Mouse (Mus musculus) lung, postnatal 25 days (tissue): ENCODE results near the gene Rnf217.

ENCODE experiments used
- DNase-seq: peaks from one replicate; pipeline ENCODE4 v3.0.0; 2022; ENCODE audit warnings: low spot score

Rnf217 gene

DNA sequence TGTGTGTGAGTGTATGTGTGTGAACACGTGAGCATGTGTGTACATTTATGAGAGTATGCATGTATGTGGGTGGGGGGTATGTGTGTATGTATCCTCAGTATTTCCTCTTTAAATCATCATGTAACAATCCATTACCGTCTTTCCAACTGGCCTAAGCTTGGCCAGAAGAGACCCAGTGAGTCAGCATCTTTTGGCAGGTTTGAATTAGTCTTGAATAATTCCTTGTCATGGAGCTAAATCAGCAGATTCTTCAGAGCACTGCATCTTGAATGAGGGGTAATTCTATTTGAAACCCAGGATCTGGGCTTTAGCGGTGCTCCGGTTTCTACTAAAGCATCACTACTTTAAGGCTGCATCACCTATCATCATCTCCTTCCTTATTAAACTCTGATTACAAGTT, 55.7 kb downstream of the Rnf217 start:
- no peak for DNase-seq

DNA sequence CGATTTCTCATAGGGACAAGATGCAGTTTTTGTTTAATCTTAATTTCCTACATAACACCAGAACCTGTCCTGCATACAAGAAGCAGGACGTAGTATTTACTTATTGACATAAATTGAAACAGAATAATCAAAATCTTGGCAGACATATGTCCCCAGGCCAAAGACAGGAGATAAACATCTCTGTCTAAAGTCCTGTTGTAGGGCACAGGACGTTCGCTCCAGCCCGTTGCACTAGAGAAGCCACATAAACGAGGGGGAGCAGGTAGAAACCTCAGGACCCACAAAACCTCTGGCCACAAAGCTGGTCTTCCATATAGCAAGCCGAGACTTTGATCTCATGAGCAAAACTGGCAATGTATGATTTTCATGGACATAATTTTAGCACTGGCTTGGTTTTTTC, 57.1 kb downstream of the Rnf217 start:
- DNase-seq, result no peak

DNA sequence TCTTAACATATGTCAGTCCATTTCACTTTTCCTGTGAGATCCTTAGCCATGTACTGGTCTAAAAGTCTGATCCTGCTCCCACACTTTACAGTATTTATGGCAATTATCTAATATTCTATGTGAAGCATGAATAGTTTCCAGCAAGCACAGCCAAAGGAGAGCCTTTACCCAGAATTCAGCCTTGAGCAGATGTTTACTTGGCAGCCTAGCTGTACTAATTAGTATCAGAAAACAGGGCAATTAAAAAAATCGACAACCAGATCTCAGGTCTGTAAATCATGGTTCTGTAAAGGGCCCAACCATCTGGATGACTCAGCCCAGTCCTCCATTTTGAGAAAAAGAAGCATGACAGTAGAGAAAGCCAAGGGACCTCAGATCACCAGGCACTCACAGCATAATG, 57.6 kb downstream of the Rnf217 start:
- DNase-seq, result no peak

GRCm38 (mm10) chr10:31547156-31547555, 61.8 kb downstream of the Rnf217 start:
- no peak for DNase-seq

- DNase-seq, result no peak
These were observed 64.6 kb downstream of the Rnf217 start for GRCm38 (mm10) chr10:31544149-31544942.

DNA sequence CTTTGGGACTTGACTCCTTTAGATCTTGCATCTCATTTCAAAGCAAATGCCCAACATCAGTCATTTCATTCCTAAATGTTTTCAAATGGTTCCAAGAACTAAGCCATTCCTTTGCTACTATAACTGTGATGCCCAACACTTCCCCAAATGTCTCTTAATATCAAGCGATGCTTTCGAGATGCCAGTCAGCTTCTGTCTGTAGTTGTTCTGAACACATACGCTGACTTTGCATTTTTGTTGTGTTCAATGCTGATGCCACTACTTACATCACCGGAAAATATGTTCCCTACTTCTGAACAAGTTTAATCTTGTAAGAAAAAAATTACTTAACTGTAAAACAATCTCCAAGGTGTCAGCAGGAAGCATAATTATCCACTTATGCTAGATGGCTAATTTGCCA, 68.5 kb downstream of the Rnf217 start:
- no peak for DNase-seq

DNA sequence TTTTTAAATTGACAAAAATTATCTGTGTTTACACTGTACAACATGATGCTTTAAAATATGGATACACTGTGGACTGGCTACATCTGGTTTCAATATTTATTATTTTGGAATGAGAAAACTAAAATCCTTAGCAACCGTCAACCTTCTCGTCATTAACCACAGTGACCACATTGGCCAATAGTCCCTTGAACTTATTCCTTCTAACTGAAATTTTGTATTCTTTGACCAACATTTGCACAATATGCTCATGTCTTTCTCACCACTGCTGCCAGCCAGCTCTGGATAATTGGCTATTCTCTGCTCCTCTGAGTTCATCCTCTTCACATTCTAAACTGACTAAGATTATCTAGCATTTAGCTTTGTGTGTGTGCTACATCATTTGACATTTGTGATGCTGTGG, 69.6 kb downstream of the Rnf217 start:
- no peak for DNase-seq

- no peak for DNase-seq
These were observed 70.3 kb downstream of the Rnf217 start for GRCm38 (mm10) chr10:31538721-31539120.

GRCm38 (mm10) chr10:31538243-31538642, 70.7 kb downstream of the Rnf217 start:
- no peak for DNase-seq

DNA sequence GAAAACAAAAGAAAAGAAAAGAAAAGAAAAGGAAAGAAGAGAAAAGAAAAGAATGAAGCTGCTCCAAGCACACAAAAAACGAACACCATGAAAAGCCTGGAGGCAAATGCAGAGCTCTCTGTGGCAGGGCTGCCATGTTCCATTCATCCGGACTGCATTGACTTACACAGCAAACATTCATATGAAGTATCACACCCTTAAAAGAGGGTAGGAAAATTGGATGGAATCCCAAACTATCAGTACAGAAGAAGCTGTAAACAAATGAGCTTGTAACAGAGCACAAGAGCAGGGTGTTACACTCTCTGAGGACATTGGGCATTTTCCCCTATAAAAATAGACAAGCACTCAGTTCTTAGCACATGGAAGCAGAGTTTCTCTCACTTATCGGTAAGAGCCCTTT, 71.8 kb downstream of the Rnf217 start:
- no peak for DNase-seq

- no peak for DNase-seq
These were observed 73.9 kb downstream of the Rnf217 start for GRCm38 (mm10) chr10:31535046-31535445.

- no peak for DNase-seq
These were observed 75.6 kb downstream of the Rnf217 start for GRCm38 (mm10) chr10:31533270-31533826.

DNA sequence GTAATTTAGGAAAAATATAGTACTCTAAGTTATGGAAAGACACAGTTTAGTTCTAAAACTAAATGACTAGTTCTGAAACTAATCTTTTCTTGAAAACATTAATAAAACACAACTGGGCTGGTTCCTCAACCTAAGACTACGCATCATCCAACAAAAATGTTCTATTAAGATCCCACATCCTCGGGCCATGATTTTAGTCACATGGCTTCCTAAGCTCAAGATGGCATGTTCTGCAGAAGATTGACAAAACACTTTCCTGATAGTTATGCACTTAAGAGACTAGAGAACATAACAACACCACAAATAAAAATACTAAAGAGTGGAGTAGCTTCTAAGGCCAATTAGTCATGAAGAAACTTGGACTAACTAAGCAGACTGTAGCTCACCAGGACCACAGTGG, 76.2 kb downstream of the Rnf217 start:
- no peak for DNase-seq

DNA sequence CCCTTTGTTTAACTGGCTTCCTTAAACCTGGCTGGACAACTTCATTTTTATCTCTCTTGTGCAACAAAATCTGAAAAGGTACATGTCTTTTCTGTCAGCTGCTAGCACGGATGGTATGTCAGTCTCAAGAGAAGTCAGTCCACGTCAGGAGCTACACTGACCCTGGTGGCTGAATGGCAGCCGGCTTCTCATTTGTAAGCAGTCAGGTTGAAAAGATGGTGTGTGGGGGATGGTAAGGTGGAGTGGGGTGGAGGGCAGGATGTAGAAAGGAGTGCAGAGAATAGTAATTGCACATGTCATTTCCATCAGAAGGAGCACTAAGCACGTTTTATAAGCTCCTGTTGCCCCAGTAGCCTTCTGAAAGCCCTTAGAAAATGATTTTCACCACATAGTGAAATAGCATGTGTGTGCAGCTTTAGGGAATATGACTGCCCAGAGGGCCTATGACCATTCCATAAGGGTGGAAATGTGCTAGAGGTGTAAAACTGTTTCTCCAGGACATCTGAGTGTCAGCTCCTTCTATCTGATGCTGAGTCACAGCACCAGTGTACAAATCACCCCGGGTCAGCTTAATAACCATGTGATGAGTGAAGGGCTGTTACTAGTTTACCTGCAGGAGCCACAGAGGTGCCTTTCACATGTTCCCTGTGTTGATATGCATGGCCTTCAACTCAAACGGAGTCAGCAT, 80.5 kb downstream of the Rnf217 start:
- no peak for DNase-seq

DNA sequence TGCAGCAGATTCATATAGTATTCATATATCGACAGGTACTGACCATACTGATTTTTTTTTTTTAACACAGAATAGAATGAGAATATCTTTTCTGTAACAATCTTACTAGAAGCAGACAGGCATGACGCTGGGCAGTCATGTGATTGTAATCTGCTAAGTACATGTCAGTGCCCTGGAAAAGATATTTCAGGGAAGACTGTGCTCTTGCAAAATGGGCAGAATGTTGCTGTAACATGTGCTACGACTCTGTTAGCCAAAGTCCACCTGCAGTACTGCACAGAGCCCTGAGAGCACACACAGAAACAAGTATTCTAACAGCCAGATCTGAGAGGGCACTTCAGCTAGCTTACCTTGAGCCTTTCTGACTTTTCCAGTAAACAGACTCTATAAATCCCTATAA, 83.3 kb downstream of the Rnf217 start:
- no peak for DNase-seq

DNA sequence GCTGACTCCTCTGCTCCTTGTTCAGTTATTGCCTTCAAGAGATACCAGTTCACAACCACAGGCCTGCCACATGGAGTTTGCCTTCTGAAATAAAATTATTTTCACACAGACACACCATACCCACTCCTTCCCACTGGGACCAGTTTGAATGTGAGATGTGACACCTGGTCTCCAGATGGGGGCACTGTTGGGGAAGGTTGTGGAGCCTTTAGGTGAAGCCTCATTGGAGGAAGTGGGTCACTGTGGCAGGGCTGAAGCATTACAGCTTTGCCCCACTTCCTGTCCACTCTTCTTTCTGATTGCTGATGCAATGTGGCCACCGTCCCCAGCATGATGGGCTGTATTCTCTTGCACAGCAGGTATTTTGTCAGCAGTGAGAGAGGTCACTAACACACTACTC, 89.6 kb downstream of the Rnf217 start:
- DNase-seq, result peak; percentile 57

- DNase-seq, result no peak
These were observed 90.8 kb downstream of the Rnf217 start for GRCm38 (mm10) chr10:31518210-31518609.

- no peak for DNase-seq
These were observed 91.8 kb downstream of the Rnf217 start for GRCm38 (mm10) chr10:31517192-31517591.

DNA sequence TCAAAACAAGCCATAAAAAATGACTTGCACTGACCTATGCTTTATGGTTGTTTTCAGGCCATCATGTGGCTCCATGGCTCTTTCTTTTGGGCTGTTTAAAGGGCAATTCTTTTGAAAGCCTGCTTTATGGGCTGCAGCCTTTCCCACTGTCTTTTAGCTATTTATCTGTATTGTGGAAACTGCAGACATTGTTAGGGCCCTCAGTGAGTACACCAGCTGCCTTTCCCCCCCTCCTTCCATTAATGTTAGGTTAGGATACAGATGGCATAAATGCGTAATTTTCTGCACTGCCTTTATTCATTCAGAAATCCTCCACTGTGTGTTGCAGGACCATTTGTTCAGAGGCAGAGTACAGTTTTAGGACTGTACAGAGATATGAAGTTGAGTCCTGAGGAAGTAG, 93.1 kb downstream of the Rnf217 start:
- no peak for DNase-seq

DNA sequence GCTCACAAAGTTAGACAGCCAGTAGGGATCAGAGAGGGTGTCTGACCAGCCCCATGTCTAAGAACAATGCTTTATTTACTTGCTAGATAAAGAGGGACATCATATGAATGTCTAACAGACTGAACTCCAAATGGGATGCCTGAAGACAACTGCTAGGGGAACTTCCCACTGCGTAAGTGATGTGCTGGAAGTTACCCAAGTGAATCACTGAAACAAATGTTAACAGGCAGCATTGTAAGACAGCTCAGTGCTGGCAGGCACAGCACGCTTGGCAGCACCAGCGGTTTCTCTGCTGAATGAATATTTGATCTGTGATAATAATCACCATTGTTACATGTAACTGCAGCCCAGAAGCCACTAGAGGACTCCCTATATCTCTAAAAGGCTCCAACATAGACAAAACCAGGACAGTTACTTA, 104.8 kb downstream of the Rnf217 start:
- peak; percentile 51 for DNase-seq

DNA sequence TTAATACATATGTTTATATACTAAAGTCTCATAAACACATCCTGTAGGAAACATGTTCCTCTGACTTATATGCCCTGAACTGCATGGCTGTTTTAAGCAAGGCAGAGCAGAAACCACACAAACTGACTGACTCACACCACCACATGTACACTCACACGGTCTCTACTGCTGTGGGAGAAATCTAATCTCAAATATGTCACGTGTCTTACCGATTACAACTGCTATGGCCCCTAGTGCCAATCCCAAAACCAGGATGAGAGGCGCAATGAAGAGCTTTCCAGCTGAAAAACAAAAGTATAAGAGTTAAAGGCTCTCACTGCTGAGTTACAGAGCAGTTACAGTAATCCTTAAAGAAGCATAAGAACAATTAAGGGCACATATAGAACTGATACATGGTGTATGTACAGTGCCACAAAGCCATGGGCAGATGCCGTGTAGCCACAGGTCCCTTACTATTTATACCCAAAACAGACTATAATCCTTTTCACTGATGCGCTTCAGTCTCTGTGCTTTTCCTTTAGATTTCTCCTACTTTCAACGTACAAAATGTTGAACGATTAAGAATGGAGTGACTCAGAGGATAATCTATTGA, 105.3 kb downstream of the Rnf217 start:
- no peak for DNase-seq

DNA sequence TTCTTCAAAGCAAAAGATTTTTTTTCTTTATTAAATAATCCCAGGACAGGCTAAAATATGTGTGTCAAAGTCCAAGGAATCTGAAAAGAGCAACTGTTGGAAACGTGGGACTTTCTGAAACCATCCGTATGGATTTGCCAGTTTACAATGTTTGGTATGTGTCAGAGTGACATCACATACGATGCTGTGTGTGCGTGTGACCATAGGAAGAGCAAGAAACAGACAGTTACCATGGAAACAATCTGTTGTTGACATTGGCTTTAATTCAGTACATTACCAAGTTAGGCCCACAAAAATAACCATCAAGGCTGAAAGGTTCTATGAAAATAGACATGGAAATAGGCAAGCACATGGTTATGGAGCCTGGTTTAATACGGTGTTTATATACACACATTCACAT, 107.3 kb downstream of the Rnf217 start:
- no peak for DNase-seq

- DNase-seq, result no peak
These were observed 112.1 kb downstream of the Rnf217 start for GRCm38 (mm10) chr10:31496931-31497330.
